Mouse (Mus musculus) stomach, adult 2 months (tissue): ENCODE data around the gene Tmeff2. TPM values are rescaled to one million over a fixed set of nuclear protein-coding genes. Genes with fewer than 3 reads are reported as not detected.

Experiments
- polyA plus RNA-seq: library from polyadenylated mRNA; depleted of rRNA; stranded (reverse); fragments of >200 nt; gene quantifications from 2 replicates; pipeline ENCODE4 v1.2.3, GENCODE M21; 2012; rRNA removed

Tmeff2 gene
- polyA plus RNA-seq = 0.19 and 0.20 TPM in 2 replicates

GRCm38 (mm10) chr1:50900386-50900785, at the start of gene Tmeff2:
Gene Tmeff2 (plus strand): TSS chr1:50900647.

